Mouse (Mus musculus) liver, embryonic 13.5 days (tissue): Measurements from ENCODE around the gene Lrrc15. TPM values are rescaled to one million over a fixed set of nuclear protein-coding genes. Genes with fewer than 3 reads are reported as not detected.

Source experiments
- ATAC-seq: fragments of 200-750 bp; cut with Nextera tagmentation; 2 replicates; pipeline ENCODE4 v1.8.0; 2017; ENCODE audit warnings: low read depth, mild to moderate bottlenecking, moderate number of reproducible peaks, moderate library complexity
- DNase-seq: peaks from one replicate; pipeline ENCODE4 v3.0.0; 2022
- H3K27ac ChIP-seq: fragments of 300-500 bp; sonication (generic); 2 replicates; pipeline ENCODE4 v1.5.1; 2015; ENCODE audit warnings: moderate library complexity, mild to moderate bottlenecking, inconsistent platforms
- H3K27me3 ChIP-seq: fragments of 300-500 bp; sonication (generic); 2 replicates; pipeline ENCODE4 v1.6.1; 2015; ENCODE audit warnings: mild to moderate bottlenecking, inconsistent platforms
- H3K36me3 ChIP-seq: fragments of 300-500 bp; sonication (generic); 2 replicates; pipeline ENCODE4 v1.6.1; 2015; ENCODE audit warnings: mild to moderate bottlenecking, inconsistent platforms
- H3K4me1 ChIP-seq: fragments of 300-500 bp; sonication (generic); replicated peaks from 2 replicates; pipeline ENCODE4 v1.6.1; 2015; ENCODE audit warnings: inconsistent platforms
- H3K4me2 ChIP-seq: fragments of 300-500 bp; sonication (generic); 2 replicates; pipeline ENCODE4 v1.6.1; 2015; ENCODE audit warnings: inconsistent platforms, mild to moderate bottlenecking, moderate library complexity
- H3K4me3 ChIP-seq: fragments of 300-500 bp; sonication (generic); replicated peaks from 2 replicates; pipeline ENCODE4 v1.5.1; 2015; ENCODE audit warnings: mild to moderate bottlenecking, inconsistent platforms
- H3K9ac ChIP-seq: fragments of 300-500 bp; sonication (generic); 2 replicates; pipeline ENCODE4 v1.6.1; 2015; ENCODE audit warnings: mild to moderate bottlenecking, inconsistent platforms
- H3K9me3 ChIP-seq: fragments of 300-500 bp; sonication (generic); replicated peaks from 2 replicates; pipeline ENCODE4 v1.6.1; 2016; ENCODE audit warnings: inconsistent platforms
- WGBS: fragments of 180-500 bp; shearing (Covaris S2); methylation state at CpG from one replicate; pipeline ENCODE4 v1.1.7; 2015; ENCODE audit not compliant: insufficient replicate concordance; 5-methylcytosine and 5-hydroxymethylcytosine counted together
- polyA plus RNA-seq: library from polyadenylated mRNA; unstranded; fragments of >200 nt; fragmentation: Nextera tagmentation; extraction: Ambion mirVana; gene quantifications from 2 replicates; pipeline ENCODE4 v1.2.1, GENCODE M21; 2015

Gene Lrrc15
- polyA plus RNA-seq, 1 experiment from 2014 or later = not detected

- no peaks in the 10 kb centered on the region; the same call in 1 of the 2 replicates for H3K27me3 ChIP-seq
- no peak overlapping the region for H3K9ac ChIP-seq
- H3K9me3 ChIP-seq = no peaks in the 10 kb centered on the region
- H3K27ac ChIP-seq = no peak overlapping the region
- no peak for ATAC-seq
- no peaks in the 10 kb centered on the region for H3K4me1 ChIP-seq
- H3K4me2 ChIP-seq = no peak overlapping the region
- H3K4me3 ChIP-seq = no peak overlapping the region
- H3K36me3 ChIP-seq = no peaks in the 10 kb centered on the region
- no peak for DNase-seq
- 75% methylated on average over 8 of the region's 8 CpGs for WGBS
These were observed 10.0 kb downstream of the Lrrc15 start for GRCm38 (mm10) chr16:30273065-30273464.

GRCm38 (mm10) chr16:30271941-30272595 lies 11.0 kb downstream of the Lrrc15 start:
- Histone ChIP-seq H3K4me2 (no peak overlapping the region), H3K27me3 (no peaks in the 10 kb centered on the region; the same call in 1 of the 2 replicates), H3K9ac (no peak overlapping the region), H3K4me1 (no peaks in the 10 kb centered on the region), H3K36me3 (no peaks in the 10 kb centered on the region), H3K9me3 (no peaks in the 10 kb centered on the region), H3K4me3 (no peak overlapping the region), H3K27ac (no peak overlapping the region)
- DNase-seq (no peak), ATAC-seq (no peak)
- WGBS = 51% methylated on average over 6 of the region's 6 CpGs

- Histone ChIP-seq H3K27me3 (no peaks in the 10 kb centered on the region; the same call in 1 of the 2 replicates), H3K36me3 (no peaks in the 10 kb centered on the region), H3K4me2 (no peak overlapping the region), H3K9me3 (no peaks in the 10 kb centered on the region), H3K27ac (no peak overlapping the region), H3K4me1 (no peaks in the 10 kb centered on the region), H3K9ac (no peak overlapping the region), H3K4me3 (no peak overlapping the region)
- ATAC-seq = no peak
- DNase-seq = no peak
- WGBS = 57% methylated on average over 8 of the region's 8 CpGs
These were observed 11.8 kb downstream of the Lrrc15 start for GRCm38 (mm10) chr16:30271223-30271761.

- H3K4me1 ChIP-seq = 0 out of 2 replicates have a peak, but pooled peaks cover 8% of the 10 kb centered on the region
- peak within 1 kb of the TSS; percentile 63 for H3K27ac ChIP-seq
- no peaks in the 10 kb centered on the region for H3K27me3 ChIP-seq
- ATAC-seq (peak; percentile 57), DNase-seq (no peak)
- peak within 1 kb of the TSS; percentile 49 for H3K9ac ChIP-seq
- H3K4me2 ChIP-seq = peak within 1 kb of the TSS; percentile 42
- no peaks in the 10 kb centered on the region for H3K36me3 ChIP-seq
- H3K9me3 ChIP-seq = no peaks in the 10 kb centered on the region
- WGBS = 71% methylated on average over 5 of the region's 5 CpGs
- H3K4me3 ChIP-seq = peak within 1 kb of the TSS; percentile 42
These were observed 15.7 kb downstream of the Lrrc15 start, which contains the start of gene Cpn2 for GRCm38 (mm10) chr16:30267359-30267758. Gene Cpn2 (minus strand): TSS chr16:30267499.

GRCm38 (mm10) chr16:30266561-30266960 lies 16.5 kb downstream of the Lrrc15 start:
- H3K4me2 ChIP-seq = peak overlapping the region; percentile 42
- no peak overlapping the region for H3K9ac ChIP-seq
- no peaks in the 10 kb centered on the region for H3K36me3 ChIP-seq
- WGBS = 73% methylated on average over 5 of the region's 5 CpGs
- DNase-seq = no peak
- H3K9me3 ChIP-seq = no peaks in the 10 kb centered on the region
- H3K4me1 ChIP-seq = 0 out of 2 replicates have a peak, but pooled peaks cover 8% of the 10 kb centered on the region
- H3K27me3 ChIP-seq = no peaks in the 10 kb centered on the region
- H3K4me3 ChIP-seq = peak overlapping the region; percentile 42
- no peak for ATAC-seq
- no peak overlapping the region for H3K27ac ChIP-seq

GRCm38 (mm10) chr16:30265611-30266010 lies 17.4 kb downstream of the Lrrc15 start:
- H3K27ac ChIP-seq = no peak overlapping the region
- ATAC-seq = no peak
- no peak overlapping the region for H3K9ac ChIP-seq
- WGBS = 35% methylated on average over 4 of the region's 4 CpGs
- no peak for DNase-seq
- H3K4me1 ChIP-seq = 0 out of 2 replicates have a peak, but pooled peaks cover 8% of the 10 kb centered on the region
- no peaks in the 10 kb centered on the region for H3K27me3 ChIP-seq
- peak overlapping the region; percentile 23; the same call in 1 of the 2 replicates for H3K4me2 ChIP-seq
- no peaks in the 10 kb centered on the region for H3K9me3 ChIP-seq
- no peak overlapping the region for H3K4me3 ChIP-seq
- no peaks in the 10 kb centered on the region for H3K36me3 ChIP-seq

- Histone ChIP-seq H3K4me3 (no peak overlapping the region), H3K4me2 (no peak overlapping the region), H3K9me3 (no peaks in the 10 kb centered on the region), H3K4me1 (peaks cover 12% of the 10 kb centered on the region), H3K27me3 (no peaks in the 10 kb centered on the region), H3K27ac (no peak overlapping the region), H3K9ac (no peak overlapping the region), H3K36me3 (0 out of 2 replicates have a peak, but pooled peaks cover 3% of the 10 kb centered on the region)
- 44% methylated on average over 4 of the region's 4 CpGs for WGBS
- no peak for DNase-seq
- ATAC-seq = no peak
These were observed 19.9 kb downstream of the Lrrc15 start for GRCm38 (mm10) chr16:30263156-30263555.

GRCm38 (mm10) chr16:30262664-30263063 lies 20.4 kb downstream of the Lrrc15 start:
- Histone ChIP-seq H3K27me3 (no peaks in the 10 kb centered on the region), H3K27ac (no peak overlapping the region), H3K4me3 (no peak overlapping the region), H3K4me1 (peaks cover 17% of the 10 kb centered on the region), H3K4me2 (no peak overlapping the region), H3K9ac (no peak overlapping the region), H3K9me3 (no peaks in the 10 kb centered on the region), H3K36me3 (0 out of 2 replicates have a peak, but pooled peaks cover 3% of the 10 kb centered on the region)
- DNase-seq = peak; percentile 31
- no peak for ATAC-seq
- 6% methylated on average over 2 of the region's 2 CpGs for WGBS

- 68% methylated on average over 10 of the region's 10 CpGs for WGBS
- H3K36me3 ChIP-seq = 0 out of 2 replicates have a peak, but pooled peaks cover 3% of the 10 kb centered on the region
- peaks cover 21% of the 10 kb centered on the region for H3K4me1 ChIP-seq
- no peaks in the 10 kb centered on the region for H3K27me3 ChIP-seq
- no peak overlapping the region for H3K4me2 ChIP-seq
- no peak overlapping the region for H3K9ac ChIP-seq
- DNase-seq = no peak
- H3K4me3 ChIP-seq = no peak overlapping the region
- no peaks in the 10 kb centered on the region for H3K9me3 ChIP-seq
- ATAC-seq = no peak
- H3K27ac ChIP-seq = no peak overlapping the region
These were observed 20.9 kb downstream of the Lrrc15 start for GRCm38 (mm10) chr16:30262157-30262556.

- Histone ChIP-seq H3K9ac (no peak overlapping the region), H3K9me3 (no peaks in the 10 kb centered on the region), H3K27ac (no peak overlapping the region), H3K4me1 (peaks cover 21% of the 10 kb centered on the region), H3K4me3 (no peak overlapping the region), H3K27me3 (no peaks in the 10 kb centered on the region), H3K36me3 (0 out of 2 replicates have a peak, but pooled peaks cover 3% of the 10 kb centered on the region), H3K4me2 (no peak overlapping the region)
- WGBS = 73% methylated on average over 9 of the region's 9 CpGs
- DNase-seq (no peak), ATAC-seq (no peak)
These were observed 21.7 kb downstream of the Lrrc15 start for GRCm38 (mm10) chr16:30261341-30261740.

- Histone ChIP-seq H3K27me3 (no peaks in the 10 kb centered on the region), H3K4me1 (peaks cover 16% of the 10 kb centered on the region), H3K9me3 (no peaks in the 10 kb centered on the region), H3K27ac (no peak overlapping the region), H3K4me2 (no peak overlapping the region), H3K9ac (no peak overlapping the region), H3K4me3 (no peak overlapping the region), H3K36me3 (0 out of 2 replicates have a peak, but pooled peaks cover 3% of the 10 kb centered on the region)
- 72% methylated on average over 15 of the region's 15 CpGs for WGBS
- no peak for DNase-seq
- ATAC-seq = no peak
These were observed 22.9 kb downstream of the Lrrc15 start for GRCm38 (mm10) chr16:30260012-30260635.
